Mouse (Mus musculus): ENCODE results near the gene Tlcd1.

DNA sequence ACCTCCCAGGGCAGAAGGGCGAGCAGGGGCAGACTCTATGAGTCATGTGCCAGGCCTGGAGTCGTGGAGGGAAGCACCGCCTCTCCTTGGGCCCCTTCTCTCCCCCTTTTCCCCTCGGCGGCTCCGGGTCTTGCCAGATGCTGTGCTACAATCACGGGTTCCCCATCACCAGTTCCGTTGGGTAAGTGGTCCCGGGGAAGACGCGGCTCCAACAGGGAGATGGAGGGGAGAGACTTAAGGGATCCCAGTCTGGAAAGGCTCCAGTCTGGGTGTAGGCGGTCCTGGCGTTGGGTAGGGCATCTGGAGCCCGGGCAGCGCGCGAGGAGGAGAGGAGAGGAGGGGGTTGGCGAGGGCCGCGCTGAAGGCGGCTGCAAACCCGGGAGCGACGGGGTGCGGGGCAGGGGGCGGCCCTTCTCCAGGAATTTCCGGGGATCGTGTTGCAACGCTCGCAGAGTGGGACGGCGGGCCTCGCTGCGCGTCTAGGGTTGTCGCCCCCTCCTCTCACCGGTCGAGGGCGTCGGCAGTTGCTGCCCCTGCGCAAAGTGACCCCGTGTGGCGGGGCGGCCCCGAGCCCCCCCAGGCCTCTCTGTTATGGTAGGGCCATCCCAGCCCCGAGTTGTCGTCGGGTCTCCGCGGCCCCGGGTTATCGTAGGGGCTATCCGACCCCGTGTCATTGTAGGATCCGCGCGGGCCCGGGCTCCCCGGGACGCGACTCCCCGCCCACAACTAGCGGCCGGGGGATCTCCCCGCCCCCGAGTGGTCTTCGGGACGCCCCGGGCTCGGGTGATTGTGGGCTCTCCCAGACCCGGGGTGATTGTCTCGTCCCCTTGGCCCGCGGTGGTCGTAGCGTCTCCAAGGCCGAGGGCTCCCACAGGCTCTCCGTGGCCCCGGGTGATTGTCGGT lies 12.1 kb downstream of the Tlcd1 start, which contains the start of gene Rab34:
- TF ChIP-seq CTCF (IDR thresholded peaks at IDR 0.05) (no peak), EP300 (IDR thresholded peaks at IDR 0.05) (no peak)
